Comparison of ENCODE assay signal across 14 mouse cellular contexts in genomic region chr5:115569308-115569707, GRCm38 (mm10). TPM values are rescaled to one million over a fixed set of nuclear protein-coding genes. Genes with fewer than 3 reads are reported as not detected.
DNase-seq lines count a peak whose midpoint lies in the region; ATAC-seq and TF ChIP-seq lines count a peak whose summit lies in the region.
"Had no signal": no experiment of that assay in that cellular context is flagged by ENCODE, and none has a peak within 500 bp of the region (broad histone marks: within the 10 kb centered on the region; RNA-seq: fewer than 3 reads in every experiment).

No protein-coding gene starts in this region.

- no peaks in the 10 kb centered on the region for H3K36me3 ChIP-seq in kidney, adult 2 months (ENCODE audit: control insufficient read depth, insufficient read depth, low read length)
- peaks cover 15% of the 10 kb centered on the region; the same call in 1 of the 2 replicates for H3K36me3 ChIP-seq in stomach, embryonic 15.5 days
- peaks cover 7% of the 10 kb centered on the region for H3K36me3 ChIP-seq in stomach, postnatal 0 days (ENCODE audit: control insufficient read depth, insufficient read depth, low read length)

- H3K4me3 ChIP-seq in kidney, adult 2 months (ENCODE audit: insufficient read depth, low read depth, low read length): no peak overlapping the region
- H3K4me3 ChIP-seq in stomach, embryonic 15.5 days (replicated peaks): no peak overlapping the region
- H3K4me3 ChIP-seq in stomach, postnatal 0 days (ENCODE audit: low read depth, low read length): no peak overlapping the region
- H3K4me3 ChIP-seq: limb, embryonic 12.5 days had no signal

- H3K9me3 ChIP-seq in stomach, embryonic 15.5 days: no peaks in the 10 kb centered on the region
- H3K9me3 ChIP-seq in stomach, postnatal 0 days (ENCODE audit: control insufficient read depth, low read length): no peaks in the 10 kb centered on the region
- H3K9me3 ChIP-seq: limb, embryonic 12.5 days had no signal

- H3K9ac ChIP-seq in stomach, embryonic 15.5 days: no peak overlapping the region
- no peak overlapping the region for H3K9ac ChIP-seq in stomach, postnatal 0 days (ENCODE audit: low read length)
- H3K9ac ChIP-seq: forebrain, postnatal 0 days; limb, embryonic 12.5 days had no signal

- no peaks in the 10 kb centered on the region for H3K27me3 ChIP-seq in kidney, adult 2 months (replicated peaks; ENCODE audit: control insufficient read depth, insufficient read depth, low read length)
- H3K27me3 ChIP-seq in stomach, embryonic 15.5 days (replicated peaks): no peaks in the 10 kb centered on the region
- H3K27me3 ChIP-seq in stomach, postnatal 0 days (ENCODE audit: control insufficient read depth, insufficient read depth, low read length): no peaks in the 10 kb centered on the region
- H3K27me3 ChIP-seq: limb, embryonic 12.5 days had no signal

- TF ChIP-seq EP300 in stomach, postnatal 0 days (optimal IDR thresholded peaks at IDR 0.05): no peak

- 41% methylated on average over 11 of the region's 11 CpGs for WGBS in kidney, adult 2 months
- 67% methylated on average over 11 of the region's 11 CpGs for WGBS in stomach, embryonic 15.5 days
- 67% methylated on average over 11 of the region's 11 CpGs for WGBS in stomach, postnatal 0 days

- TF ChIP-seq CTCF in kidney, adult 2 months (conservative IDR thresholded peaks at IDR 0.05; ENCODE audit: insufficient read depth, insufficient read length, low read depth, low read length): no peak
- no peak for TF ChIP-seq CTCF in stomach, postnatal 0 days (IDR thresholded peaks at IDR 0.05; ENCODE audit: low read depth)

- peak; percentile 29 for DNase-seq in adrenal gland, postnatal 14 days
- no peak for DNase-seq in adrenal gland, postnatal 36 days
- DNase-seq in kidney, adult 2 months: no peak
- no peak for DNase-seq in kidney, postnatal 36 days
- DNase-seq in stomach, postnatal 0 days (ENCODE audit: low spot score): no peak
- DNase-seq in right cerebral cortex, postnatal 25 days: no peak
- DNase-seq in gastrocnemius, postnatal 10 days: no peak
- DNase-seq: cerebellum, adult 18-20 months; forebrain, postnatal 0 days; layer of hippocampus, adult 9-11 months; midbrain, embryonic 14.5 days; right cerebral cortex, postnatal 4 days had no signal

- peaks cover 49% of the 10 kb centered on the region for H3K4me1 ChIP-seq in kidney, adult 2 months (ENCODE audit: control insufficient read depth, insufficient read depth, low read length)
- peaks cover 23% of the 10 kb centered on the region for H3K4me1 ChIP-seq in stomach, embryonic 15.5 days
- peaks cover 3% of the 10 kb centered on the region; the same call in 1 of the 2 replicates for H3K4me1 ChIP-seq in stomach, postnatal 0 days (replicated peaks; ENCODE audit: control insufficient read depth, insufficient read depth)

- peak overlapping the region; percentile 96 for H3K27ac ChIP-seq in kidney, adult 2 months (ENCODE audit: insufficient read depth, low read depth, low read length)
- peak overlapping the region; percentile 19; the same call in 1 of the 2 replicates for H3K27ac ChIP-seq in stomach, embryonic 15.5 days
- no peak overlapping the region for H3K27ac ChIP-seq in stomach, postnatal 0 days (replicated peaks)
- H3K27ac ChIP-seq: limb, embryonic 12.5 days had no signal

- no peak for TF ChIP-seq POLR2A in kidney, adult 2 months (IDR thresholded peaks at IDR 0.05; ENCODE audit: low read depth, low read length)

- ATAC-seq in stomach, embryonic 15.5 days (ENCODE audit: insufficient read depth, low FRiP score, low read depth): no peak
- ATAC-seq in stomach, postnatal 0 days (ENCODE audit: low FRiP score, low TSS enrichment): no peak
- ATAC-seq: forebrain, postnatal 0 days had no signal

- no peak overlapping the region for H3K4me2 ChIP-seq in stomach, embryonic 15.5 days
- H3K4me2 ChIP-seq in stomach, postnatal 0 days (replicated peaks; ENCODE audit: low read depth): no peak overlapping the region
- H3K4me2 ChIP-seq: limb, embryonic 12.5 days had no signal

RNA-seq across cellular contexts. Expression of gene Gcn1l1, which starts 4.3 kb away (rescaled TPM):
- 59.7 and 60.4 TPM in 2 replicates for total RNA-seq in adrenal gland, postnatal 14 days (2021)
- total RNA-seq in adrenal gland, postnatal 36 days (2021): 10 to 100 TPM; 53.9 to 69.5 TPM
- polyA plus RNA-seq in kidney, adult 2 months (2012; rRNA removed): 42.2 and 45.4 TPM in 2 replicates
- polyA plus RNA-seq in stomach, embryonic 15.5 days (2015; fragmentation: Nextera tagmentation; extraction: Ambion mirVana): 34.9 and 36.4 TPM in 2 replicates
- 11.2 and 11.7 TPM in 2 replicates for polyA plus RNA-seq in stomach, postnatal 0 days (2015; fragmentation: Nextera tagmentation; extraction: Ambion mirVana)
- total RNA-seq in gastrocnemius, postnatal 10 days (2021): 10 to 100 TPM; 33.4 to 41.7 TPM

RNA-seq across cellular contexts. Expression of gene Rplp0, which starts 10.0 kb away (rescaled TPM):
- total RNA-seq in adrenal gland, postnatal 14 days (2021): 786 and 963 TPM in 2 replicates
- total RNA-seq in adrenal gland, postnatal 36 days (2021): 100 to 1,000 TPM; 829 to 906 TPM
- polyA plus RNA-seq in kidney, adult 2 months (2012; rRNA removed): 1,267 and 1,337 TPM in 2 replicates
- polyA plus RNA-seq in stomach, embryonic 15.5 days (2015; fragmentation: Nextera tagmentation; extraction: Ambion mirVana): 1,425 and 1,562 TPM in 2 replicates
- polyA plus RNA-seq in stomach, postnatal 0 days (2015; fragmentation: Nextera tagmentation; extraction: Ambion mirVana): 1,317 and 1,335 TPM in 2 replicates
- total RNA-seq in gastrocnemius, postnatal 10 days (2021): 100 to 1,000 TPM; 938 to 959 TPM
